Mouse (Mus musculus) CH12.LX (cell line): Measurements from ENCODE around the gene Fah. TPM values are rescaled to one million over a fixed set of nuclear protein-coding genes. Genes with fewer than 3 reads are reported as not detected.

Experiments used
- DNase-seq: peaks from one replicate; pipeline ENCODE4 v3.0.0-alpha.2; 2013; ENCODE audit errors: extremely low read depth
- H3K27ac ChIP-seq: 2 replicates; pipeline ENCODE4 v1.5.1; 2012; ENCODE audit warnings: low read depth, mild to moderate bottlenecking, control low read depth, moderate library complexity; ENCODE audit not compliant: insufficient read depth
- H3K27me3 ChIP-seq: replicated peaks from 2 replicates; pipeline ENCODE3; 2012; ENCODE audit warnings: inconsistent platforms
- H3K36me3 ChIP-seq, 2 experiments: replicated peaks in 1 of 2; 2 replicates each; pipeline versions ENCODE3 to v1.6.1; 2012; ENCODE audit warnings: inconsistent platforms in 1 of 2, low read length in 1 of 2, mild to moderate bottlenecking in 1 of 2, mixed read lengths in 1 of 2, moderate library complexity in 1 of 2; ENCODE audit not compliant: control insufficient read depth in 1 of 2, insufficient read depth in 1 of 2
- H3K4me1 ChIP-seq, 2 experiments: 2 replicates each; pipeline ENCODE4 v1.6.1; 2012; ENCODE audit warnings: inconsistent platforms in 1 of 2, moderate library complexity in 1 of 2; ENCODE audit not compliant: insufficient read depth in 2 of 2, control insufficient read depth in 1 of 2
- H3K4me2 ChIP-seq: 2 replicates; pipeline ENCODE4 v1.6.1; 2012; ENCODE audit warnings: low read depth, mild to moderate bottlenecking, control low read depth; ENCODE audit not compliant: poor library complexity, insufficient read depth, severe bottlenecking
- H3K4me3 ChIP-seq, 3 experiments: fragments of 150-350 bp in 1 of 3; sonication (generic) in 1 of 3; replicated peaks in 1 of 3; 2 replicates each; pipeline versions ENCODE3 to v1.5.1; 2011 to 2012; ENCODE audit warnings: low read depth in 2 of 3, low read length in 2 of 3, mild to moderate bottlenecking in 2 of 3, moderate library complexity in 2 of 3, control low read depth in 1 of 3, improper control_type of control experiment in 1 of 3, inconsistent platforms in 1 of 3, mixed read lengths in 1 of 3; ENCODE audit not compliant: poor library complexity in 1 of 3
- H3K79me2 ChIP-seq: replicated peaks from 2 replicates; pipeline ENCODE4 v1.6.1; 2012; ENCODE audit warnings: mild to moderate bottlenecking, moderate library complexity; ENCODE audit not compliant: control insufficient read depth, poor library complexity, insufficient read depth, severe bottlenecking; ENCODE audit errors: extremely low read depth
- H3K9ac ChIP-seq: 2 replicates; pipeline ENCODE4 v1.6.1; 2012; ENCODE audit warnings: low read depth, mild to moderate bottlenecking, control low read depth, moderate library complexity; ENCODE audit not compliant: insufficient read depth
- H3K9me3 ChIP-seq: replicated peaks from 2 replicates; pipeline ENCODE3; 2012; ENCODE audit warnings: low read length, inconsistent platforms, mixed read lengths
- BHLHE40 ChIP-seq: IDR thresholded peaks from 2 replicates; pipeline ENCODE4 v1.6.1; 2011; ENCODE audit warnings: mild to moderate bottlenecking, low read depth, low read length, improper control_type of control experiment
- CHD2 ChIP-seq: IDR thresholded peaks from 2 replicates; pipeline ENCODE4 v1.6.1; 2011; ENCODE audit warnings: low read length, improper control_type of control experiment
- CTCF ChIP-seq, 2 experiments: IDR thresholded peaks in 1 of 2; conservative IDR thresholded peaks in 1 of 2; 2 replicates each; pipeline ENCODE4 v1.5.1; 2011 to 2012; ENCODE audit warnings: low read depth in 2 of 2, low read length in 2 of 2, improper control_type of control experiment in 1 of 2, inconsistent platforms in 1 of 2, mild to moderate bottlenecking in 1 of 2, moderate library complexity in 1 of 2
- E2F4 ChIP-seq: IDR thresholded peaks from 2 replicates; pipeline ENCODE4 v1.6.1; 2011; ENCODE audit warnings: low read depth, low read length, improper control_type of control experiment; ENCODE audit not compliant: insufficient replicate concordance
- ETS1 ChIP-seq: conservative IDR thresholded peaks from 2 replicates; pipeline ENCODE4 v1.6.1; 2012; ENCODE audit warnings: low read depth, mild to moderate bottlenecking, inconsistent platforms, low read length, improper control_type of control experiment, moderate library complexity
- HCFC1 ChIP-seq: IDR thresholded peaks from 2 replicates; pipeline ENCODE4 v1.6.1; 2012; ENCODE audit warnings: low read depth, mild to moderate bottlenecking, inconsistent platforms, low read length, improper control_type of control experiment
- IRF4 ChIP-seq: IDR thresholded peaks from 2 replicates; pipeline ENCODE4 v1.6.1; 2014; ENCODE audit warnings: low read depth, mild to moderate bottlenecking, inconsistent platforms, low read length, improper control_type of control experiment
- JUN ChIP-seq: IDR thresholded peaks from 2 replicates; pipeline ENCODE4 v1.6.1; 2011; ENCODE audit warnings: low read depth, mild to moderate bottlenecking, low read length, improper control_type of control experiment, moderate library complexity; ENCODE audit not compliant: insufficient read depth
- JUND ChIP-seq: conservative IDR thresholded peaks from 2 replicates; pipeline ENCODE4 v1.6.1; 2011; ENCODE audit warnings: low read depth, low read length, improper control_type of control experiment
- KAT2A ChIP-seq: IDR thresholded peaks from 2 replicates; pipeline ENCODE4 v1.6.1; 2012; ENCODE audit warnings: low read length, improper control_type of control experiment, inconsistent platforms; ENCODE audit not compliant: insufficient replicate concordance
- MAZ ChIP-seq: IDR thresholded peaks from 2 replicates; pipeline ENCODE4 v1.6.1; 2012; ENCODE audit warnings: low read depth, mild to moderate bottlenecking, inconsistent platforms, low read length, improper control_type of control experiment, moderate library complexity
- NRF1 ChIP-seq: IDR thresholded peaks from 2 replicates; pipeline ENCODE4 v1.6.1; 2014; ENCODE audit warnings: low read depth, mild to moderate bottlenecking, inconsistent platforms, low read length, improper control_type of control experiment, moderate library complexity
- PAX5 ChIP-seq: IDR thresholded peaks from 2 replicates; pipeline ENCODE4 v1.6.1; 2012; ENCODE audit warnings: low read length, inconsistent platforms, mixed read lengths
- POLR2A ChIP-seq: IDR thresholded peaks from 2 replicates; pipeline ENCODE4 v1.6.1; 2011; ENCODE audit warnings: low read depth, mild to moderate bottlenecking, improper control_type of control experiment, low read length
- RCOR1 ChIP-seq: conservative IDR thresholded peaks from 2 replicates; pipeline ENCODE4 v1.6.1; 2012; ENCODE audit warnings: low read depth, mild to moderate bottlenecking, inconsistent platforms, low read length, improper control_type of control experiment
- SIN3A ChIP-seq: IDR thresholded peaks from 2 replicates; pipeline ENCODE4 v1.6.1; 2012; ENCODE audit warnings: low read length, improper control_type of control experiment, inconsistent platforms
- TCF12 ChIP-seq: IDR thresholded peaks from 2 replicates; pipeline ENCODE4 v1.6.1; 2014; ENCODE audit warnings: low read depth, mild to moderate bottlenecking, inconsistent platforms, low read length, improper control_type of control experiment
- UBTF ChIP-seq: IDR thresholded peaks from 2 replicates; pipeline ENCODE4 v1.6.1; 2012; ENCODE audit warnings: low read depth, mild to moderate bottlenecking, inconsistent platforms, low read length, improper control_type of control experiment, moderate library complexity
- USF2 ChIP-seq: conservative IDR thresholded peaks from 2 replicates; pipeline ENCODE4 v1.6.1; 2011; ENCODE audit warnings: low read depth, low read length, improper control_type of control experiment
- ZC3H11A ChIP-seq: IDR thresholded peaks from 2 replicates; pipeline ENCODE4 v1.6.1; 2012; ENCODE audit warnings: low read depth, mild to moderate bottlenecking, inconsistent platforms, low read length, improper control_type of control experiment
- ZKSCAN1 ChIP-seq: IDR thresholded peaks from 2 replicates; pipeline ENCODE4 v1.6.1; 2012; ENCODE audit warnings: low read depth, inconsistent platforms, low read length, improper control_type of control experiment, borderline replicate concordance
- ZNF384 ChIP-seq: IDR thresholded peaks from 2 replicates; pipeline ENCODE4 v1.6.1; 2012; ENCODE audit warnings: low read depth, low read length, improper control_type of control experiment, inconsistent platforms
- dilution Hi-C: fragments of 300-500 bp; cut with MboI; formaldehyde crosslinking; loops from 2 replicates; pipeline ENCODE4 v1.14.3; 2020; ENCODE audit warnings: low sequenced_read_pairs; ENCODE audit not compliant: extremely low pct_unique_long_range_greater_than_20kb, extremely low pct_ligation_motif_present
- in situ Hi-C: fragments of 300-500 bp; cut with MboI; formaldehyde crosslinking; loops from 3 replicates; pipeline ENCODE4 v1.14.3; 2019; ENCODE audit warnings: low sequenced_read_pairs, low pct_ligation_motif_present, low pct_unique_long_range_greater_than_20kb, mixed read lengths
- polyA plus RNA-seq: library from polyadenylated mRNA; unstranded; fragments of >175 nt; gene quantifications from 2 replicates; pipeline ENCODE4 v1.2.1, GENCODE M21; 2012; ENCODE audit warnings: low read depth; ENCODE audit not compliant: insufficient read length
- total RNA-seq, 2 experiments: library from RNA; depleted of rRNA; stranded (reverse); fragments of 300-350 nt in 1 of 2; fragments of >200 nt in 1 of 2; gene quantifications; 2 replicates each; pipeline ENCODE4 v1.2.3; 2012 to 2014

Fah gene
- total and polyA plus RNA-seq, 3 experiments, result 128 to 203 (median 167) TPM

GRCm38 (mm10) chr7:84579769-84580168, 26.8 kb downstream of the Fah start:
- TF ChIP-seq SIN3A, result no peak
- TF ChIP-seq ZC3H11A, result no peak
- TF ChIP-seq BHLHE40, result no peak
- no peak for TF ChIP-seq KAT2A
- TF ChIP-seq UBTF, result no peak
- no peak for TF ChIP-seq ZNF384
- TF ChIP-seq NRF1, result no peak
- no peak for TF ChIP-seq IRF4
- no peak for TF ChIP-seq TCF12
- no peak for TF ChIP-seq ETS1
- no peak for TF ChIP-seq ZKSCAN1
- TF ChIP-seq MAZ, result no peak
- TF ChIP-seq CTCF (conservative IDR thresholded peaks at IDR 0.05 in 1 of 2, IDR thresholded peaks at IDR 0.05 in 1 of 2; ENCODE audit: low read depth in 2 of 2, low read length in 2 of 2), result no peak
- TF ChIP-seq RCOR1, result no peak
- in situ Hi-C loops, result no loop called here
- dilution Hi-C loops, result no loop called here
- DNase-seq, result no peak
- Histone ChIP-seq H3K9ac (no peak overlapping the region), H3K27me3 (no peaks in the 10 kb centered on the region), H3K4me1 (peaks cover under 1 to 18% of the 10 kb centered on the region in 2 experiments; a peak in 3 of 4 replicates), H3K4me3 (no peak overlapping the region), H3K36me3 (peaks cover 9 to 35% of the 10 kb centered on the region in 2 experiments), H3K27ac (no peak overlapping the region), H3K4me2 (no peak overlapping the region), H3K79me2 (no peaks in the 10 kb centered on the region), H3K9me3 (no peaks in the 10 kb centered on the region)

GRCm38 (mm10) chr7:84578841-84579240, 27.7 kb downstream of the Fah start:
- H3K79me2 ChIP-seq, result no peaks in the 10 kb centered on the region
- no peaks in the 10 kb centered on the region for H3K27me3 ChIP-seq
- no peak for TF ChIP-seq HCFC1
- TF ChIP-seq ETS1, result no peak
- no peak for TF ChIP-seq TCF12
- TF ChIP-seq POLR2A, result no peak
- TF ChIP-seq CHD2, result no peak
- TF ChIP-seq USF2, result no peak
- no peak for TF ChIP-seq PAX5
- TF ChIP-seq E2F4, result no peak
- TF ChIP-seq UBTF, result no peak
- no peak for TF ChIP-seq JUND
- TF ChIP-seq IRF4, result no peak
- TF ChIP-seq JUN, result no peak
- no peak for TF ChIP-seq MAZ
- TF ChIP-seq CTCF (conservative IDR thresholded peaks at IDR 0.05 in 1 of 2, IDR thresholded peaks at IDR 0.05 in 1 of 2; ENCODE audit: low read depth in 2 of 2, low read length in 2 of 2), result no peak
- TF ChIP-seq, all 38 proteins: peak for 0
- DNase-seq, result no peak
- Histone ChIP-seq H3K9ac (no peak overlapping the region), H3K4me1 (peaks cover 2 to 9% of the 10 kb centered on the region in 2 experiments; a peak in 1 of 4 replicates), H3K9me3 (no peaks in the 10 kb centered on the region), H3K4me2 (no peak overlapping the region), H3K4me3 (no peak overlapping the region), H3K36me3 (peaks cover 4 to 26% of the 10 kb centered on the region in 2 experiments), H3K27ac (no peak overlapping the region)
- dilution Hi-C loops, result no loop called here
- in situ Hi-C loops, result no loop called here
